Mouse (Mus musculus): ENCODE measurements around the gene Hacd2. TPM values are rescaled to one million over a fixed set of nuclear protein-coding genes. Genes with fewer than 3 reads are reported as not detected.
A peak's percentile ranks its signal among the peaks of the same experiment; 100 is the strongest.

Gene Hacd2
- total RNA-seq, 2 experiments from 2014 or later: 35.3 to 36.2 TPM

DNA sequence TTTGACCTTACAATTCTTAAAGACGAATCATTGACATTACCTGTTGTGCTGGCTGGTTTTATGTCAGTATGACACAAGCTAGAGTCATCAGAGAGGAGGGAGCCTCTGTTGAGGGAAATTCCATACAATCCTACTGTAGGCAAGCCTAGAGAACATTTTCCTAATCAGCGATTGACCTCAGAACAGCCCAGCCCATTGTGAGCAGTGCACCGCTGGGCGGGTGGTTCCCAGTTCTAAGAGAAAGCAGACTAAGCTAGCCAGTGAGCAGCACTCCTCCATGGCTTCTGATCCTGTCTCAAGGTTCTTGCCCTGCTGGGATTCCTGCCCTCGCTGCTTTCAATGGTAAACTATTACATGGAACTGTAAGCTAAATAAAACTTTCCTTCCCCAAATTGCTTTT, 17.9 kb upstream of the Hacd2 start:
- DNase-seq (ENCODE audit: low spot score in 2 of 2): no peak
- intact Hi-C loops (cut with DNase I): no loop called here

DNA sequence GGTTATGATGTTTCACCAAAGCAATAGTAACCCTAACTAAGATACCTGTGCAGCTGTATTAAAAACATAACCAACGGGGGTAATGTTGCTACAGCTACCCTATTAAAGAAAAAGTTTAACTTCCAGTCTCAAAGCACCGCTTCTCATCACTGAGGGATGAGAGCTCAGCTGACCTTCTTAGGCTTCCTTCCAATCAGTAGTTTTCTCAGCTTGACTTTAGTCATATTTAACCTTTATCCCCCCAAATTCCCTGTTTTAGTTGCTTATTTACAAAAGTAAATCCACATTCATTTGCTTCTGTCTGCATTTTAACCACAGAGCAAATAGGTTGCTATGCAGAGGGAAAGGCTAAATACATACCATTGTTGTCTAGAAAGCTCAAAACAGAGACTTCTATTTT, 17.5 kb upstream of the Hacd2 start:
- no peak for DNase-seq (ENCODE audit: low spot score in 2 of 2)
- intact Hi-C loops (cut with DNase I): no loop called here

DNA sequence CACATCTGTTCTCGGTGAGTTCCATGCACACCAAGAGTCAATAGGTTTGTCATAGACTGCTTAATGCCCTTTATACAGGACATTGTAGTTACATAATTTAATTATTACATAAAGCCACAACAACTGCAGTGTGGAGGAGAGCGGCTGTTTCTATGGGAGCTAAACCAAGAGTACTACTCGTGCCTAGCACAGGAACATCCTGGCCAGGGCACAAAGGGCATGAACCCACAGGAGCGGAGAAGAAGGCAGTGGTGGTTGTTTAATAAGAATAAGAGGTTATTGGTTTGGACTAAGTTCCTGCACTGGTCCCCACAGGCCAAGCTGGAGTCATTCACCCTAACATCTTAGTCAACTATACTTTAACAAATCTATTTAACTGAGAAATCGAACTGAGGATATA, 16.0 kb upstream of the Hacd2 start:
- no peak for DNase-seq (ENCODE audit: low spot score in 2 of 2)
- intact Hi-C loops (cut with DNase I): no loop called here

DNA sequence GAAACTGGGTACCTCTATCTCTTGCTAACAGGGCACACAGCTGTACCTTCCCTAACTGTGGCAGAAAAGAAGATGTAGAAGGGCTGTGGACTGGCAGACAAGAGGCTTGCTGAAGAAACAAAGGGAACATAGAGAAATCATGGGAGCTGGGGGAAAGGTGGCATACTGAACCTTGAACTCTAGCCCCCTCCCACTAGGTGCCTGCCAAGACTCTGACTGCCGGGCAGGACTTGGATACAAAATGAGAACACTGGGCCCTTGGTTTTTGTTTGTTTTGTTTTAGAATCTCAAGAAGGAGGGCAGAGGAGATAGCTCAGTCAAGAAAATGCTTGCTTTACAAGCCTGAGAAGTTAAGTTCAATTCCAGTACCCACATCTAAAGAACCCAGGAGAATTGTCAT, 14.9 kb upstream of the Hacd2 start:
- DNase-seq (ENCODE audit: low spot score in 2 of 2): no peak
- intact Hi-C loops (cut with DNase I): no loop called here

DNA sequence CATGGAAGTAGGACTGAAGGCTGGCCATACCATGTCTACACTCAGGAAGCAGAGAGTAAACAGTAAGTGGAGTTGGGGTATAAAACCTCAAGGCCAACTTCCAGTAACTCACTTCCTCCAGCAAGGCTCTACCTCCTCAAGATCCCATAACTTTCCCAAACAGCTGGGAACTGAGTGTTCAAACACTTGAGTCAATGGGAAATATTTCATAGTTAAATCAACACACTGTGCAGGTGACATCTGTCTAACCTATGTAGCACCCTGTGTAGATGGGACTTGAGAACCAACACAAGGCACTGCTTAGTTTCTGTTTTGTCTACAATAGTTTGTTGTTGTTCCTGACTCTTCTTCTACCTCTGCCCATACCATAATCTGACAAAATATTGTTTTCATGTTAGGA, 13.8 kb upstream of the Hacd2 start:
- intact Hi-C loops (cut with DNase I): no loop called here
- no peak for DNase-seq (ENCODE audit: low spot score in 2 of 2)

DNA sequence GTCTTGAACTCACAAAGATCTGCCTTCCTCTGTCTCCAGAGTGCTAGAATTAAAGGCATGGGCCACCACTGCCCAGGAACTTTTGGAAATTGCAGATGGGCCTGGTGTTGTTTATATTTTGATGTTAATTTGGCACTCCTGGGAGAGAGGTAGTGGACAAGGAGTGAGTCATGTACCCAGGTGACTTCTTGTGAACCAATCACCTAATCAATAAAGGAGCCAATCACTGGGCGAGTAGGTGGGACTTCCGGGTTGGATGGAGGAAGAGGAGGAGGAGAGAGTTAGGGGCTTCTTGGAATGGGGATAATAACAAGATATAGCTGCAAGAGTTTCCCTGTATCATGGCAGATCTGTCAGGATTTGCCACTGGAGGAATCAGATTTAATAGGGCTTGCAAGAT, 8.7 kb upstream of the Hacd2 start:
- intact Hi-C loops (cut with DNase I): no loop called here
- no peak for DNase-seq (ENCODE audit: low spot score in 2 of 2)

DNA sequence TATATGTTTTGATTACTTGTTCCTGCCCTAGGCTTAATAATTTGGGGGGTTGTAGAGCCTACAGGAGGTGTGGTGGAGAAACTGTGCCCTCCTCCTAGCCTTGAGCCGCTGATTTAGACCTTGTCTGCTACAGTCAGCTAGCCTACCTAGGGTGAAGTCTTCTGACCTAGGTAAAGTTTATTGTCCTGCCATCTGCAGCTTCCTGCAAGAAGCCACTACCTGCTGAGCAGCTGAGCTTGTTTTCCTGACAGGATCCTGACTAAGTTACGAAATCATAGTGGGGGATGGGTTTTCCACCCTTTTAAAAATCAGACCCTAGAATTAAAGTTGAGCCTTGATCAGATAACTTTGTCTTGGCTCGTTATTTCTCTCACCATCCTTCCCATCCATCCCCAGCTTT, 5.7 kb upstream of the Hacd2 start:
- no peak for DNase-seq (ENCODE audit: low spot score in 2 of 2)
- intact Hi-C loops (cut with DNase I): no loop called here

DNA sequence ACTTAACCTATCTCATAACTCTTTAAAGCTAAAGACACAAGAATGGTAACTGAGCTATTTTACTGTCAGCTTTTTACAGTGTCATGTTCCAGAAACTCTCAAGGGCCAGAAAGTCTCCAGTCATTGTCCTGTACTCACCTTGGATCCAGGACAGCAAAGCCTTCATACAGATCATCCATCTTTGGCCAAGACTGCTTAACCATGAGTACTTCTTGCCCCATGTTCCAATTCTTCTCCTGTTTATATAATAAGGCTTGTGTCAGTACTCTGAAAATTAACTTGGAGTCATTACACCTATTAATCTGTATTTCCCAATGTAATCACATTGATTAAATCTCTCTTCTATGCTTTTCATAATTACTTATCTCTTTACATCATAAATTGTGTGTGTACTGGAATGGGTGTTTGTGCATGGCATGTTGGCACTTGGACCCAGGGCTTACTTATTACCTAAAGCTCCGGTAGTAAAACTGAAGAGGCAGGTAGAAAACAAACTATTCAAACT, 3.7 kb upstream of the Hacd2 start:
- DNase-seq (ENCODE audit: low spot score in 2 of 2): no peak
- intact Hi-C loops (cut with DNase I): no loop called here

DNA sequence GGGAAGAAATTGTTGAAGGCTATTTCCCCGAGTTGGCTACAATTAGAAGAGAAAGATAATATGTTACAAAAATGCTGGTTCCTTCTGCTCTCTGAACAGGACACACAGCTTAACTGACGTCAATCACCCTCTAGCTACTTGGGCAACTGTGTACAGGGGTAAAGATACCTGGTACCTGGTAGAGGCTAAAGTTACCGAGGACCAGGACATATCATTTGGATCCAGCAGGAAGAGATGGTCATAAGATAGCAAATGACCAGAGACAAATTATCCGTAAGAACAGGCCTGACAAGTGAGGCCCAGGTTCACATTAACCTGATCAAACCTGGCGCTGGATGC, 356 bp upstream of the Hacd2 start:
- DNase-seq (ENCODE audit: low spot score in 2 of 2): no peak
- intact Hi-C loops (cut with DNase I): loop anchor here (5.0 kb wide), 1 partner anchor 120 kb away; no protein-coding TSS in a partner anchor

DNA sequence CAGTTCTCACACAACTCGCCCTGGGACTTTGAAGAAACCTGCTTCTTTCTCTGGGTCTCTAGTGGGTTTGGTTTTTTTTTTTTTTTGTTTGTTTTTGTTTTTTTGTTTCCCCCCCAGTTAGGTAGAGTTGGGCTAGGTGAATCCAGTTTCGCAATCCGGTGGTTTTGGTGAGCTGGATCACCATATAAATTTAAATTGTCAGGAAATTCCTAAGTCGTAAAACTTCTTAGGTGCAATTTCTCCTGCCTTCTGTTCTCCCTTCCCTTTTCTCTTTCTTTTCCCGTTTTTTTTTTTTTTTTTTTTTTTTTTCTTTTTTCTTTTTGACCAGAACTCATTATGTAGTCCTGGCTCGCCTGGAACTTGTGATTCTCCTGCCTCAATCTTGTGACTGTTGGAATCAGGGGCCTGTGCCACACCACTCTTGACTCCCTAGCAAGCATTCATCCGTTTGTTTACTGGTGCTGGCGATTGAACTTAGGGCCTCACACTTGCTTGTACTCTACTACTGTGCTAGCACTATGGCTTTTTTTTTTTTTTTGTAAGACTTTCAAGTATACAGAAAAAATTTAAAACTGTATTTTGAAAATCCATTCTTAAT, 1.0 kb downstream of the Hacd2 start:
- DNase-seq (ENCODE audit: low spot score in 2 of 2): no peak
- intact Hi-C loops (cut with DNase I): loop anchor here (5.0 kb wide), 1 partner anchor 121 kb away; no protein-coding TSS in a partner anchor

DNA sequence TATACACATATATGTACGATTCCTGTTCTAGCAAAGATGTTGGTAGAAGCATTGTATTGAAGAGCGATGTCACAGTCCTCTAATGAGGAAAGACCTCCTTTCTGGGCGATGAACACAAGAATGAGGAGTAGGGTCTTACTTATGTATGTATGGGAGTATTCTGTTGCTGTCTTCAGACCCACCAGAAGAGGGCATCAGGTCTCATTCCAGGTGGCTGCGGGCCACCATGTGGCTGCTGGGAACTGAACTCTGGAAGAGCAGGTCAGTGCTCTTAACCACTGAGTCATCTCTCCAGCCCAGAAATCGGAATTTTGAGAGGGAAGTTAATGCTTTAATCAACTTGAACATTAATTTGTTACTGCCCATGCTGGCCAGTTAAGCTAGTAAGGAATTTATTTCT, 2.1 kb downstream of the Hacd2 start:
- no peak for DNase-seq (ENCODE audit: low spot score in 2 of 2)
- intact Hi-C loops (cut with DNase I): loop anchor here (5.0 kb wide), 1 partner anchor 122 kb away; no protein-coding TSS in a partner anchor

DNA sequence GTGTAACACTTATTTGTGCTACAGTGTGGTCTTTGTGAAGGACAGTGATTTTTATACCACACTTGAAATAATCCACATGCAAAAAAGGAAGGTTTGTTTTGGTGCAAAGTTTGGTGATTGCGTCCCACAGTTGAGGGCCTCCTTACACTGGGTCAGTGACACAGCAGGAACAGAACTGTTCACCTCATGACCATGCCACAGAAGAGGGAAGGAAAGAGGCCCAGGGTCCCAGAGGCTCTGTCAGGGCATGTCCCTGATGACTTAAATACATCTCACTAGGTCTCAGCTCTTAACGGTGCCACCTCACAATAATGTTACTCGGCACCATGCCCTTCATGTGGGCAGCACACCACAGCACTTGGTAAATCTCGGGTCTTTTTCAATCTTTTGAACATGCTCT, 3.1 kb downstream of the Hacd2 start:
- no peak for DNase-seq (ENCODE audit: low spot score in 2 of 2)
- intact Hi-C loops (cut with DNase I): no loop called here

DNA sequence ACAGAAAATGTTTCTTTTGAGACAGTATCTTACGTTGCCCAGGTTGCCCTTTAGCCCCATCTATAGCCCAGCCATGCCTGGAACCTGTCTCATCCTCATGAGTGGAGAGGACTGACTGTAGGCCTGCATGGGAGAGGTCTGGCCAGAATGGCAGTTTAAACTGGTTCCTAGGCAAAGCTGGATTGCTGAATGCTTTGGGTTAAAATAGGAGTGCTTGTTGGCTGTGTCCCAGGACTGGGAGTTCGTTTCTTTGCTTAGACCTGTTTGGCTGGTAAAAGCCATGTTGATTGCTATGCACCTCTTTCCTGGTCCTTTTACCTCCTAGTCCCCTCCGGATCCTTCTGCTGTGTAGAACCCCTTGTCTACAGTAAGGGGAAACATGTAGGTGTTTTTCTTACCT, 11.0 kb downstream of the Hacd2 start:
- intact Hi-C loops (cut with DNase I): no loop called here
- DNase-seq (ENCODE audit: low spot score in 2 of 2): no peak

DNA sequence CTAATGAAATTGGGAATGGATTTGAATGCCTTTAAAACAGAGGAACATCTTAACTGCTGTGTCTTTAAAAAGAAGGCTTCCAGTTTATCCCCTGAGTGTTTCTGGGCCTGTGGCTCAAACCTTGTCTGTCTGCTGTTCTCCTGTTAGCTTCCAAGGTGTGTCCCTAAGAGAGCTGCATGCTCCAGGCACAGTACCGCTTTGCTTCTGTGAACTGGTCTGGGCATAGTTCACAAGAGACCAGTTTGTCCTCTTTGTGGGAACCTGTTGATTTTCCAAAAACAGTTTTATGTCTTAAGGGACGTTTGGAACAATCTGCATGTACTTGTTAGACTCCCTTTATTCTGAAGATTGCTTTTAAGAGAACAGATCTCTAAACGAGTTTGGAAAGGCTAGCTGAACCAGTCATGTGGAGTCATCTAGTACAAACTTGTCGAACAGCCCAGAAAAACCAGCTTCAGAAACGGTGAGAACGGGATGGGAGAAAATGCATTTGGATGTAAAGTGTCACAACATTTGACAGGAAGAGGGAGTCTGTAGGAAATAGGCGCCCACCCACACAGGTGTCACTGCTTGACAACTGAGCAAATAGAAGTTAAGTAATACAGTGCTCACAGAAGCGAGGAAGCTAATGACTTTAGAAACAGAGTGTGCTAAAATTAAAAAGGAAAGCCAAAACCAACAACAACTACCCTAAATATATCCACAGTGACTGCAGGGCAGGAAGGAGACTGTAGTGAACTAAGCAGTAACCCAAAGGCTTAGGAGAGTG, 11.8 kb downstream of the Hacd2 start:
- intact Hi-C loops (cut with DNase I): no loop called here
- no peak for DNase-seq (ENCODE audit: low spot score in 2 of 2)

DNA sequence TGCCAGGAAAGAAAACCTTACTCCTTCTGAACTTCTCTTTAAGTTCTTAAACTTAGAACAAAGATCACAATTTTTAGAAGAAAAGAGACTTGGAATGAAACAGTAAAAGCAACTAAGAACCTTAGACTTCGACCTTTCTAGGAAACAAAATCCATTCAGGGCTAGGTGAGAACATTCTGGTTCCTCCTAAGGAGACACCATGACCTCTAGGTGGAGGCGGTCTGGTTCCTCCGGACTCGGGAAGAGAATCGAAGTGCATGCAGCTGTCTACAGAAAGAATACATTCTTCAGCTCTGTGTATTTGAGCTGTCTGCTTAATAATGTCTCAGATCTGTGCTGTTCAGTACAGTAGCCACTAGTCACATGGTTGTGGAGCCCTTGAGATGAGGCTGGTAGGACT, 12.7 kb downstream of the Hacd2 start:
- intact Hi-C loops (cut with DNase I): no loop called here
- DNase-seq (ENCODE audit: low spot score in 2 of 2): no peak

DNA sequence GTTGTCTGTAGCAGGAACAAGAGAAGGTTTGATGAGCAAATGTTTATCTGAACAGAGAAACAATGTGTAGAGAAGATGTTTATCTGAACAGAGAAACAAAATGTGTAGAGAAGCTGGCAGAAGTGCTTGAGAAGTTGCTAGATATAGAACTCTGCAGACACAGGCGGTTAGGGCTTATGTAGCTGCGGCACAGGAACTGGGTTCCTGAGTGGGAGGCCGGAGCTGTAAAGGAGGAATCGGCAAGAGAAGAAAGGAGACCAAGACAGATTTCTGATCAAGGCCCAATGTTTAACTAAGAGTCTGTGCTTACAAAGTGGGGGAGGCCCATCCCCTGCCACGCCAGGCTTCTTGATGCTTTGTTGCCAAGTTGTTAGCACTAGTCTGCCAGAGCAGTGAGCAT, 14.5 kb downstream of the Hacd2 start:
- DNase-seq (ENCODE audit: low spot score in 2 of 2): peak in 1 of 2 experiments; percentile 70
- intact Hi-C loops (cut with DNase I): no loop called here

DNA sequence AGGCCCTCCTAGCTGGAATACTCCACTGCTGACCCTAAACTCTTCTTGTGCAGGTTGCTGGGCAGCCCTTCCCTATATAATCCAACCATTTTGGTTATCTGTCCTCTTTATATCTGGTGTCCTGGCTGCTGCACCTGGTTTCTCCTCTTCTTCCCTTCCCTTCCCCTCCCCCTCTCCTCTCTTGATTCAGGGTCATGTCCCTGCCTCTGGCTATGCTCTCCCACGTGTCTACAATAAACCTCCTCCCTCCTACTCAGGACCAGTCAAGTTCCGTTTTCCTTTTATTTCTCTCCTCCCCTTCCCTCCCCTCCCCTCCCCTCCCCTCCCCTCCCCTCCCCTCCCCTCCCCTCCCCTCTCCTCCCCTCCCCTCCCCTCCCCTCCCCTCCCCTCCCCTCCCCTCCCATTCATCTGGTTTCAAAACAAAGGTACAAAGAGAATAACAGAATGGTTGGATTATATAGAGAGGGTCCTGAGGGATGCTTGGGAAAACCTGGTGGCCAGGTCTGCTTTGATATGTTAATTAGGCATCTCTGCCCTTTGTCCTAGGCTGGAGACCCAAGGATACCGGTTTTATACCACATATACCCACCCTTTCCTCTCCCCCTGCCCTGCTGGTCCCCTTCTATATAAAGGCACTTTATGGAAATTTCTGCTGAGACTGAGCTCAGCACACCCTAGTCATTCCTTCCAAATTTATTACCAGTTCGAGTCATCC, 16.3 kb downstream of the Hacd2 start:
- DNase-seq (ENCODE audit: low spot score in 2 of 2): no peak
- intact Hi-C loops (cut with DNase I): no loop called here

DNA sequence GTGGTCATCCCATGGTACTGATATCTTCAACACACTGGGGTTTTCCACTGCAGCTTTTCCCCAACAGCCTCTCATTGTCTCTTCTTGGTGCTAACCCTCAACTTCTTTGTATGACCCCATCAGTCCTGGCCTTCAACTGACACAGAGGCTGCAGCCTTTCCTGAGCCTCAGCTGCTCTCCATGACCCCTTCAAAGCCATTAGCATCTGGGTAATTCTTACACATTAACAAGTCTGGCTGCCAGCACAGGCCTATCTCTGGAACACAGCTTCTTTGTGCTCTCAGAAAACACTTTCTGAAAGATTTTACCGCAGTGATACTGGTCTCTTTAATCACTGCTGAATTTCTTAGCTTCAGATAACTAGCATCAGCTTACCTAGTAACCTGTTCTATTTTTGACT, 17.9 kb downstream of the Hacd2 start:
- intact Hi-C loops (cut with DNase I): no loop called here
- no peak for DNase-seq (ENCODE audit: low spot score in 2 of 2)

DNA sequence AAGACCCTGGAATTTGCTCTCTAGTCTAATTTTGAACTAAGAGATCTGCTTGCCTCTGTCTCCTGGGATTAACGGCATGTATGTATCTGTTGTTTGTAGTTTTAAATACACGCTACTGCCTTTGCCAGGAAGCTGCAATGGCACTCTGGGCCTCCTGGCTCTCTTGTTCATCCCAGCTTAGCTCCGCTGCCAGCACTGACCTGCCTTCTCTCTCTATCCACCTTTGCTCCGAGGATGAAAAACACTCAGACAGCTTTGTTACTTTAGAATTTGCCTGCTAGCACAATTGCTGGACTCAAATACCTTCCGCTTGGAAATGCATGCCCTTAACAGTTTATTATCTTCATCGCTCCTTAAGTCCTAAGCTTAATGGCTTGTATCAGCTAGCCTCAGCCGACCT, 18.8 kb downstream of the Hacd2 start:
- no peak for DNase-seq (ENCODE audit: low spot score in 2 of 2)
- intact Hi-C loops (cut with DNase I): no loop called here

DNA sequence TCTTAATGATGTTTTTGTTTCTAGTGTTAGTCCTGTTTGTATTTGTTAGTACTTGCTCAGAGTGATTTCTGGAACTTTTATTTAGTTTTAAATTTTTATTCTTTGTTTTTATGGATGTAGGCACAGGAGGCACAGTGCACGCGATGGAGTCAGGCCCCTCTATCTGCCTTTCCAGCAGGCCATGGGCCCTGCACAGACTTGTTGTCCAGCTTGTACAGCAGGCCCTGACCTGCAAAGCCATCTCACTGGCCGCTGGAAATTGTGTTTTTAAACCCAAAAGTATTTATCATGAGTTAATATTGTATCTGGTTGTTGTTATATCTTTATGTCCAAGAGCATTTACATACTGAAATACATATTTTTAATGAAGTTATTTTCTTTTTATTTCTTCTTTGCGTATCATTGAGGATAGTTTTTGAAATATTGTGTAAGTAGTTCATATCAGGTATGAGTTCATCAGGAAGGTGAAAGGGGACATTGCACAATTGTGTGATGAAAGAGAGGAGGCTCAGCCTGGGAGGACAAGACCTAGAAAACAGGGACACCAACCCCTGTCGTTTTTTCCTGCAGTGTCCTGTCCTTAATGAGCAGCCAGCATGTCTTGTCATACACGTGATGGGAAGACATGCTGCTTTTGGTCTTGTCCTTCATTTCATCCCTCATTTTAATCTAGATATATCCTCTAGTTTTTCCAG, 24.0 kb downstream of the Hacd2 start:
- DNase-seq (ENCODE audit: low spot score in 2 of 2): no peak
- intact Hi-C loops (cut with DNase I): no loop called here

Measured in left cerebral cortex, postnatal 25 days (tissue).